Mouse (Mus musculus) CH12.LX (cell line): ENCODE measurements around the gene Bora. TPM values are rescaled to one million over a fixed set of nuclear protein-coding genes. Genes with fewer than 3 reads are reported as not detected.
"Not testable (repeated sequence)": the region's sequence is repeated elsewhere in the genome, so short reads cannot be mapped to it uniquely, and the experiment has no call there.

Source experiments
- DNase-seq: peaks from one replicate; pipeline ENCODE4 v3.0.0-alpha.2; 2013; ENCODE audit errors: extremely low read depth
- H3K27ac ChIP-seq: 2 replicates; pipeline ENCODE4 v1.5.1; 2012; ENCODE audit warnings: low read depth, mild to moderate bottlenecking, control low read depth, moderate library complexity; ENCODE audit not compliant: insufficient read depth
- H3K27me3 ChIP-seq: replicated peaks from 2 replicates; pipeline ENCODE3; 2012; ENCODE audit warnings: inconsistent platforms
- H3K36me3 ChIP-seq, 2 experiments: replicated peaks in 1 of 2; 2 replicates each; pipeline versions ENCODE3 to v1.6.1; 2012; ENCODE audit warnings: inconsistent platforms in 1 of 2, low read length in 1 of 2, mild to moderate bottlenecking in 1 of 2, mixed read lengths in 1 of 2, moderate library complexity in 1 of 2; ENCODE audit not compliant: control insufficient read depth in 1 of 2, insufficient read depth in 1 of 2
- H3K4me1 ChIP-seq, 2 experiments: 2 replicates each; pipeline ENCODE4 v1.6.1; 2012; ENCODE audit warnings: inconsistent platforms in 1 of 2, moderate library complexity in 1 of 2; ENCODE audit not compliant: insufficient read depth in 2 of 2, control insufficient read depth in 1 of 2
- H3K4me2 ChIP-seq: 2 replicates; pipeline ENCODE4 v1.6.1; 2012; ENCODE audit warnings: low read depth, mild to moderate bottlenecking, control low read depth; ENCODE audit not compliant: poor library complexity, insufficient read depth, severe bottlenecking
- H3K4me3 ChIP-seq, 3 experiments: fragments of 150-350 bp in 1 of 3; sonication (generic) in 1 of 3; replicated peaks in 1 of 3; 2 replicates each; pipeline versions ENCODE3 to v1.5.1; 2011 to 2012; ENCODE audit warnings: low read depth in 2 of 3, low read length in 2 of 3, mild to moderate bottlenecking in 2 of 3, moderate library complexity in 2 of 3, control low read depth in 1 of 3, improper control_type of control experiment in 1 of 3, inconsistent platforms in 1 of 3, mixed read lengths in 1 of 3; ENCODE audit not compliant: poor library complexity in 1 of 3
- H3K79me2 ChIP-seq: replicated peaks from 2 replicates; pipeline ENCODE4 v1.6.1; 2012; ENCODE audit warnings: mild to moderate bottlenecking, moderate library complexity; ENCODE audit not compliant: control insufficient read depth, poor library complexity, insufficient read depth, severe bottlenecking; ENCODE audit errors: extremely low read depth
- H3K9ac ChIP-seq: 2 replicates; pipeline ENCODE4 v1.6.1; 2012; ENCODE audit warnings: low read depth, mild to moderate bottlenecking, control low read depth, moderate library complexity; ENCODE audit not compliant: insufficient read depth
- H3K9me3 ChIP-seq: replicated peaks from 2 replicates; pipeline ENCODE3; 2012; ENCODE audit warnings: low read length, inconsistent platforms, mixed read lengths
- BHLHE40 ChIP-seq: IDR thresholded peaks from 2 replicates; pipeline ENCODE4 v1.6.1; 2011; ENCODE audit warnings: mild to moderate bottlenecking, low read depth, low read length, improper control_type of control experiment
- CHD1 ChIP-seq: IDR thresholded peaks from 2 replicates; pipeline ENCODE4 v1.6.1; 2012; ENCODE audit warnings: low read depth, low read length, improper control_type of control experiment, inconsistent platforms
- ELF1 ChIP-seq: IDR thresholded peaks from 2 replicates; pipeline ENCODE4 v1.6.1; 2014; ENCODE audit warnings: low read depth, mild to moderate bottlenecking, inconsistent platforms, low read length, improper control_type of control experiment
- ETS1 ChIP-seq: conservative IDR thresholded peaks from 2 replicates; pipeline ENCODE4 v1.6.1; 2012; ENCODE audit warnings: low read depth, mild to moderate bottlenecking, inconsistent platforms, low read length, improper control_type of control experiment, moderate library complexity
- JUN ChIP-seq: IDR thresholded peaks from 2 replicates; pipeline ENCODE4 v1.6.1; 2011; ENCODE audit warnings: low read depth, mild to moderate bottlenecking, low read length, improper control_type of control experiment, moderate library complexity; ENCODE audit not compliant: insufficient read depth
- JUND ChIP-seq: conservative IDR thresholded peaks from 2 replicates; pipeline ENCODE4 v1.6.1; 2011; ENCODE audit warnings: low read depth, low read length, improper control_type of control experiment
- KAT2A ChIP-seq: IDR thresholded peaks from 2 replicates; pipeline ENCODE4 v1.6.1; 2012; ENCODE audit warnings: low read length, improper control_type of control experiment, inconsistent platforms; ENCODE audit not compliant: insufficient replicate concordance
- MAX ChIP-seq: IDR thresholded peaks from 2 replicates; pipeline ENCODE4 v1.6.1; 2011; ENCODE audit warnings: low read length, improper control_type of control experiment
- MAZ ChIP-seq: IDR thresholded peaks from 2 replicates; pipeline ENCODE4 v1.6.1; 2012; ENCODE audit warnings: low read depth, mild to moderate bottlenecking, inconsistent platforms, low read length, improper control_type of control experiment, moderate library complexity
- MEF2A ChIP-seq: IDR thresholded peaks from 2 replicates; pipeline ENCODE4 v1.6.1; 2014; ENCODE audit warnings: low read depth, mild to moderate bottlenecking, inconsistent platforms, low read length, improper control_type of control experiment, borderline replicate concordance
- MYC ChIP-seq: IDR thresholded peaks from 2 replicates; pipeline ENCODE4 v1.6.1; 2011; ENCODE audit warnings: low read depth, mild to moderate bottlenecking, improper control_type of control experiment, low read length
- PAX5 ChIP-seq: IDR thresholded peaks from 2 replicates; pipeline ENCODE4 v1.6.1; 2012; ENCODE audit warnings: low read length, inconsistent platforms, mixed read lengths
- RCOR1 ChIP-seq: conservative IDR thresholded peaks from 2 replicates; pipeline ENCODE4 v1.6.1; 2012; ENCODE audit warnings: low read depth, mild to moderate bottlenecking, inconsistent platforms, low read length, improper control_type of control experiment
- TBP ChIP-seq: conservative IDR thresholded peaks from 2 replicates; pipeline ENCODE4 v1.6.1; 2011; ENCODE audit warnings: low read depth, low read length, improper control_type of control experiment
- UBTF ChIP-seq: IDR thresholded peaks from 2 replicates; pipeline ENCODE4 v1.6.1; 2012; ENCODE audit warnings: low read depth, mild to moderate bottlenecking, inconsistent platforms, low read length, improper control_type of control experiment, moderate library complexity
- USF1 ChIP-seq: IDR thresholded peaks from 2 replicates; pipeline ENCODE4 v1.6.1; 2014; ENCODE audit warnings: low read depth, mild to moderate bottlenecking, inconsistent platforms, low read length, improper control_type of control experiment
- USF2 ChIP-seq: conservative IDR thresholded peaks from 2 replicates; pipeline ENCODE4 v1.6.1; 2011; ENCODE audit warnings: low read depth, low read length, improper control_type of control experiment
- ZC3H11A ChIP-seq: IDR thresholded peaks from 2 replicates; pipeline ENCODE4 v1.6.1; 2012; ENCODE audit warnings: low read depth, mild to moderate bottlenecking, inconsistent platforms, low read length, improper control_type of control experiment
- ZMIZ1 ChIP-seq: IDR thresholded peaks from 2 replicates; pipeline ENCODE4 v1.6.1; 2012; ENCODE audit warnings: low read depth, mild to moderate bottlenecking, inconsistent platforms, low read length, improper control_type of control experiment
- ZNF384 ChIP-seq: IDR thresholded peaks from 2 replicates; pipeline ENCODE4 v1.6.1; 2012; ENCODE audit warnings: low read depth, low read length, improper control_type of control experiment, inconsistent platforms
- dilution Hi-C: fragments of 300-500 bp; cut with MboI; formaldehyde crosslinking; loops from 2 replicates; pipeline ENCODE4 v1.14.3; 2020; ENCODE audit warnings: low sequenced_read_pairs; ENCODE audit not compliant: extremely low pct_unique_long_range_greater_than_20kb, extremely low pct_ligation_motif_present
- in situ Hi-C: fragments of 300-500 bp; cut with MboI; formaldehyde crosslinking; loops from 3 replicates; pipeline ENCODE4 v1.14.3; 2019; ENCODE audit warnings: low sequenced_read_pairs, low pct_ligation_motif_present, low pct_unique_long_range_greater_than_20kb, mixed read lengths
- polyA plus RNA-seq: library from polyadenylated mRNA; unstranded; fragments of >175 nt; gene quantifications from 2 replicates; pipeline ENCODE4 v1.2.1, GENCODE M21; 2012; ENCODE audit warnings: low read depth; ENCODE audit not compliant: insufficient read length
- total RNA-seq, 2 experiments: library from RNA; depleted of rRNA; stranded (reverse); fragments of 300-350 nt in 1 of 2; fragments of >200 nt in 1 of 2; gene quantifications; 2 replicates each; pipeline ENCODE4 v1.2.3; 2012 to 2014

The Bora gene
- total and polyA plus RNA-seq, 3 experiments = 27.9 to 49.3 (median 44.7) TPM

DNA sequence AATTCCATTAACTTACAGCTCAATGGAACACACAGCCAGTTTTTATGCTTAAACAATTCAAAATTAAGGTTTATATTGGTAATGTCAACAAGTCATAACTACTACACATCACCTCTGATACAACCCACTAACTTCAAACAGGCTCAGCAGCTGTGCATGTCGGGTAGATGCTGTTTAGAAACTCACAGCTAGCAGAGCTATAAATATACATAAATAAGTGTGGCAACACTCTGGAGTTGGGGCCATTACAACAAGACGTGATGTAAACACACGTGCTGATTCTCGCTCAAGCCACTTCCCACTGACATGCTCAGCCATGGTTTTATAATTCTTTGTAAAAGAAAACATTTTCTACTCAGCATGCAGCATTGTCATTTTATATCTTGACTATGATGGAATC, 10.0 kb upstream of the Bora start:
- Histone ChIP-seq H3K4me3 (no peak overlapping the region), H3K79me2 (peaks cover 27% of the 10 kb centered on the region), H3K9ac (no peak overlapping the region), H3K4me2 (no peak overlapping the region), H3K27ac (no peak overlapping the region), H3K9me3 (no peaks in the 10 kb centered on the region), H3K27me3 (no peaks in the 10 kb centered on the region), H3K4me1 (peaks cover 0 to 14% of the 10 kb centered on the region in 2 experiments; a peak in 2 of 4 replicates), H3K36me3 (peaks cover 28 to 58% of the 10 kb centered on the region in 2 experiments)
- dilution Hi-C loops = no loop called here
- no peak for DNase-seq
- TF ChIP-seq TBP (no peak), USF1 (no peak), JUND (no peak), RCOR1 (no peak), MEF2A (no peak), ETS1 (no peak), ELF1 (no peak), ZNF384 (no peak), ZMIZ1 (no peak), KAT2A (no peak), CHD1 (no peak), PAX5 (no peak), MAX (no peak), BHLHE40 (no peak), ZC3H11A (no peak)
- in situ Hi-C loops = no loop called here

GRCm38 (mm10) chr14:99037703-99038102, 8.3 kb upstream of the Bora start:
- H3K4me1 ChIP-seq = peaks cover 2 to 30% of the 10 kb centered on the region in 2 experiments; a peak in 3 of 4 replicates
- TF ChIP-seq ZMIZ1 (no peak), JUN (no peak), MEF2A (no peak), USF2 (no peak), MYC (no peak), TBP (no peak), MAZ (no peak), JUND (no peak), UBTF (no peak)
- H3K4me3 ChIP-seq = no peak overlapping the region
- no peak overlapping the region for H3K4me2 ChIP-seq
- dilution Hi-C loops (no loop called here), in situ Hi-C loops (no loop called here)
- H3K27me3 ChIP-seq = no peaks in the 10 kb centered on the region
- peaks cover 25 to 47% of the 10 kb centered on the region in 2 experiments for H3K36me3 ChIP-seq
- DNase-seq = no peak
- H3K9ac ChIP-seq = no peak overlapping the region
- H3K79me2 ChIP-seq = peaks cover 39% of the 10 kb centered on the region
- no peak overlapping the region for H3K27ac ChIP-seq
- no peaks in the 10 kb centered on the region for H3K9me3 ChIP-seq

DNA sequence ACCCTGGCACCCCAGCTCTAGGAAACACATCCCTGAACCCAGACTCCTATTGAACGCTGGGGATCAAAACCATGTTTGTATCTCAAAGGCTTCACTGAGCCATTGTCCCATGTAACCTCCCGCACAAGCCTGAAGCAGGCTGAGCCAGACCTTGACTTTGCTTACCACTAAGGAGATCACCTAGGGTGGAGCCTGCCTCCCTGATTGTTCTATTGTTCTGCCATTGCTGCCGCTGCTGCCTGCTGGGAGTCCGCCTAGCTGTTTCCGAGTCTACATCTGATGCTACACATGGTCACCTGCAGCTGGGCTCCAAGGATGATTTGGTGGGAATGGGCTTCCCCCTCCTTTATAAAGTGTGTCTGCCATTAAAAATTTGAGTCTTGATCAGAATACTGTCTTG, 6.7 kb upstream of the Bora start:
- H3K9ac ChIP-seq, in situ Hi-C loops, H3K9me3 ChIP-seq, H3K4me2 ChIP-seq, H3K27ac ChIP-seq, DNase-seq, H3K27me3 ChIP-seq, H3K4me3 ChIP-seq, dilution Hi-C loops: not testable (repeated sequence)
- peaks cover 51% of the 10 kb centered on the region for H3K79me2 ChIP-seq
- peaks cover 21 to 39% of the 10 kb centered on the region in 2 experiments for H3K36me3 ChIP-seq
- H3K4me1 ChIP-seq = peaks cover 2 to 40% of the 10 kb centered on the region in 2 experiments; a peak in 3 of 4 replicates
